Mouse (Mus musculus) CH12.LX (cell line): ENCODE results near the gene Gm21905. TPM values are rescaled to one million over a fixed set of nuclear protein-coding genes. Genes with fewer than 3 reads are reported as not detected.

Source experiments
- DNase-seq: peaks from one replicate; pipeline ENCODE4 v3.0.0-alpha.2; 2013; ENCODE audit errors: extremely low read depth
- H3K27ac ChIP-seq: 2 replicates; pipeline ENCODE4 v1.5.1; 2012; ENCODE audit warnings: low read depth, mild to moderate bottlenecking, control low read depth, moderate library complexity; ENCODE audit not compliant: insufficient read depth
- H3K27me3 ChIP-seq: replicated peaks from 2 replicates; pipeline ENCODE3; 2012; ENCODE audit warnings: inconsistent platforms
- H3K36me3 ChIP-seq, 2 experiments: replicated peaks in 1 of 2; 2 replicates each; pipeline versions ENCODE3 to v1.6.1; 2012; ENCODE audit warnings: inconsistent platforms in 1 of 2, low read length in 1 of 2, mild to moderate bottlenecking in 1 of 2, mixed read lengths in 1 of 2, moderate library complexity in 1 of 2; ENCODE audit not compliant: control insufficient read depth in 1 of 2, insufficient read depth in 1 of 2
- H3K4me1 ChIP-seq, 2 experiments: 2 replicates each; pipeline ENCODE4 v1.6.1; 2012; ENCODE audit warnings: inconsistent platforms in 1 of 2, moderate library complexity in 1 of 2; ENCODE audit not compliant: insufficient read depth in 2 of 2, control insufficient read depth in 1 of 2
- H3K4me2 ChIP-seq: 2 replicates; pipeline ENCODE4 v1.6.1; 2012; ENCODE audit warnings: low read depth, mild to moderate bottlenecking, control low read depth; ENCODE audit not compliant: poor library complexity, insufficient read depth, severe bottlenecking
- H3K4me3 ChIP-seq, 3 experiments: fragments of 150-350 bp in 1 of 3; sonication (generic) in 1 of 3; replicated peaks in 1 of 3; 2 replicates each; pipeline versions ENCODE3 to v1.5.1; 2011 to 2012; ENCODE audit warnings: low read depth in 2 of 3, low read length in 2 of 3, mild to moderate bottlenecking in 2 of 3, moderate library complexity in 2 of 3, control low read depth in 1 of 3, improper control_type of control experiment in 1 of 3, inconsistent platforms in 1 of 3, mixed read lengths in 1 of 3; ENCODE audit not compliant: poor library complexity in 1 of 3
- H3K79me2 ChIP-seq: replicated peaks from 2 replicates; pipeline ENCODE4 v1.6.1; 2012; ENCODE audit warnings: mild to moderate bottlenecking, moderate library complexity; ENCODE audit not compliant: control insufficient read depth, poor library complexity, insufficient read depth, severe bottlenecking; ENCODE audit errors: extremely low read depth
- H3K9ac ChIP-seq: 2 replicates; pipeline ENCODE4 v1.6.1; 2012; ENCODE audit warnings: low read depth, mild to moderate bottlenecking, control low read depth, moderate library complexity; ENCODE audit not compliant: insufficient read depth
- H3K9me3 ChIP-seq: replicated peaks from 2 replicates; pipeline ENCODE3; 2012; ENCODE audit warnings: low read length, inconsistent platforms, mixed read lengths
- CHD1 ChIP-seq: IDR thresholded peaks from 2 replicates; pipeline ENCODE4 v1.6.1; 2012; ENCODE audit warnings: low read depth, low read length, improper control_type of control experiment, inconsistent platforms
- CTCF ChIP-seq, 2 experiments: IDR thresholded peaks in 1 of 2; conservative IDR thresholded peaks in 1 of 2; 2 replicates each; pipeline ENCODE4 v1.5.1; 2011 to 2012; ENCODE audit warnings: low read depth in 2 of 2, low read length in 2 of 2, improper control_type of control experiment in 1 of 2, inconsistent platforms in 1 of 2, mild to moderate bottlenecking in 1 of 2, moderate library complexity in 1 of 2
- ELF1 ChIP-seq: IDR thresholded peaks from 2 replicates; pipeline ENCODE4 v1.6.1; 2014; ENCODE audit warnings: low read depth, mild to moderate bottlenecking, inconsistent platforms, low read length, improper control_type of control experiment
- EP300 ChIP-seq: IDR thresholded peaks from 2 replicates; pipeline ENCODE4 v1.6.1; 2011; ENCODE audit warnings: low read length, improper control_type of control experiment
- MAFK ChIP-seq: IDR thresholded peaks from 2 replicates; pipeline ENCODE4 v1.6.1; 2011; ENCODE audit warnings: low read length, improper control_type of control experiment; ENCODE audit not compliant: insufficient replicate concordance
- MAZ ChIP-seq: IDR thresholded peaks from 2 replicates; pipeline ENCODE4 v1.6.1; 2012; ENCODE audit warnings: low read depth, mild to moderate bottlenecking, inconsistent platforms, low read length, improper control_type of control experiment, moderate library complexity
- MXI1 ChIP-seq: IDR thresholded peaks from 2 replicates; pipeline ENCODE4 v1.6.1; 2011; ENCODE audit warnings: mild to moderate bottlenecking, low read depth, low read length, improper control_type of control experiment
- MYC ChIP-seq: IDR thresholded peaks from 2 replicates; pipeline ENCODE4 v1.6.1; 2011; ENCODE audit warnings: low read depth, mild to moderate bottlenecking, improper control_type of control experiment, low read length
- NELFE ChIP-seq: IDR thresholded peaks from 2 replicates; pipeline ENCODE4 v1.6.1; 2011; ENCODE audit warnings: low read depth, low read length, improper control_type of control experiment
- PAX5 ChIP-seq: IDR thresholded peaks from 2 replicates; pipeline ENCODE4 v1.6.1; 2012; ENCODE audit warnings: low read length, inconsistent platforms, mixed read lengths
- POLR2AphosphoS2 ChIP-seq: IDR thresholded peaks from 2 replicates; pipeline ENCODE4 v1.6.1; 2011; ENCODE audit warnings: low read depth, low read length, improper control_type of control experiment
- RAD21 ChIP-seq: IDR thresholded peaks from 2 replicates; pipeline ENCODE4 v1.6.1; 2011; ENCODE audit warnings: low read depth, mild to moderate bottlenecking, low read length, improper control_type of control experiment, moderate library complexity
- TBP ChIP-seq: conservative IDR thresholded peaks from 2 replicates; pipeline ENCODE4 v1.6.1; 2011; ENCODE audit warnings: low read depth, low read length, improper control_type of control experiment
- TCF12 ChIP-seq: IDR thresholded peaks from 2 replicates; pipeline ENCODE4 v1.6.1; 2014; ENCODE audit warnings: low read depth, mild to moderate bottlenecking, inconsistent platforms, low read length, improper control_type of control experiment
- UBTF ChIP-seq: IDR thresholded peaks from 2 replicates; pipeline ENCODE4 v1.6.1; 2012; ENCODE audit warnings: low read depth, mild to moderate bottlenecking, inconsistent platforms, low read length, improper control_type of control experiment, moderate library complexity
- ZKSCAN1 ChIP-seq: IDR thresholded peaks from 2 replicates; pipeline ENCODE4 v1.6.1; 2012; ENCODE audit warnings: low read depth, inconsistent platforms, low read length, improper control_type of control experiment, borderline replicate concordance
- ZNF384 ChIP-seq: IDR thresholded peaks from 2 replicates; pipeline ENCODE4 v1.6.1; 2012; ENCODE audit warnings: low read depth, low read length, improper control_type of control experiment, inconsistent platforms
- dilution Hi-C: fragments of 300-500 bp; cut with MboI; formaldehyde crosslinking; loops from 2 replicates; pipeline ENCODE4 v1.14.3; 2020; ENCODE audit warnings: low sequenced_read_pairs; ENCODE audit not compliant: extremely low pct_unique_long_range_greater_than_20kb, extremely low pct_ligation_motif_present
- in situ Hi-C: fragments of 300-500 bp; cut with MboI; formaldehyde crosslinking; loops from 3 replicates; pipeline ENCODE4 v1.14.3; 2019; ENCODE audit warnings: low sequenced_read_pairs, low pct_ligation_motif_present, low pct_unique_long_range_greater_than_20kb, mixed read lengths
- polyA plus RNA-seq: library from polyadenylated mRNA; unstranded; fragments of >175 nt; gene quantifications from 2 replicates; pipeline ENCODE4 v1.2.1, GENCODE M21; 2012; ENCODE audit warnings: low read depth; ENCODE audit not compliant: insufficient read length
- total RNA-seq, 2 experiments: library from RNA; depleted of rRNA; stranded (reverse); fragments of 300-350 nt in 1 of 2; fragments of >200 nt in 1 of 2; gene quantifications; 2 replicates each; pipeline ENCODE4 v1.2.3; 2012 to 2014

Gm21905 gene
- total and polyA plus RNA-seq, 3 experiments, result not detected

DNA sequence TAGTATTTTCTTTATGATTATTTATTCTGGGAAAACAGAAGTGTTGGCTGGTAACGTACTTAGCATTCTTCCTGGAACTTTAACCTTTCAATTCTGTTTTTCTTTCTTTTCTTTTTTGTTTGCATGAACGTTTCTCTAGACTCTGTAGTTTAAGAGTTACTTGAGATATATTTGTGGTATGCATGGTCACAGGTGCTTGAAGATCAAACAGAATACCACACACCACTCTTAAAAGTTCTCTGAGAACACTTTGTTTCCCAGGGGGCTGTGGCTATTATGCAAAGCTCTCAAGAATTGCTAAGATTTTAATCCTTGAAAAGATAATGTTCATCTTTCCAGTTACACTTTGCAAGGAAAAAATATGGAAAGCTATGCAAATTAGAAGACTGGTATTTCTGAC lies 41.7 kb downstream of the Gm21905 start:
- Histone ChIP-seq H3K4me3 (no peak overlapping the region), H3K36me3 (no peaks in the 10 kb centered on the region), H3K4me2 (no peak overlapping the region), H3K9me3 (no peaks in the 10 kb centered on the region), H3K27me3 (no peaks in the 10 kb centered on the region)
- in situ Hi-C loops (no loop called here), dilution Hi-C loops (no loop called here)
- TF ChIP-seq MAFK (no peak), TCF12 (no peak), MXI1 (no peak), MAZ (no peak), CHD1 (no peak), POLR2AphosphoS2 (no peak), PAX5 (no peak), NELFE (no peak), UBTF (no peak), TBP (no peak), MYC (no peak), ZNF384 (no peak), EP300 (no peak), ELF1 (no peak), RAD21 (no peak), CTCF (conservative IDR thresholded peaks at IDR 0.05 in 1 of 2, IDR thresholded peaks at IDR 0.05 in 1 of 2; ENCODE audit: low read depth in 2 of 2, low read length in 2 of 2) (no peak)
- TF ChIP-seq, all 38 proteins: peak for 0
- H3K9ac ChIP-seq, result no peak overlapping the region
- no peaks in the 10 kb centered on the region for H3K4me1 ChIP-seq
- DNase-seq, result peak; percentile 1
- H3K27ac ChIP-seq, result no peak overlapping the region
- no peaks in the 10 kb centered on the region for H3K79me2 ChIP-seq

- in situ Hi-C loops, result no loop called here
- H3K36me3 ChIP-seq, result no peaks in the 10 kb centered on the region
- no peak overlapping the region for H3K27ac ChIP-seq
- H3K79me2 ChIP-seq, result no peaks in the 10 kb centered on the region
- DNase-seq, result no peak
- dilution Hi-C loops, result no loop called here
- H3K27me3 ChIP-seq, result no peaks in the 10 kb centered on the region
- no peaks in the 10 kb centered on the region for H3K9me3 ChIP-seq
- H3K4me1 ChIP-seq, result no peaks in the 10 kb centered on the region
- no peak overlapping the region for H3K9ac ChIP-seq
- no peak for TF ChIP-seq ZKSCAN1
- no peak for TF ChIP-seq UBTF
- TF ChIP-seq CTCF (conservative IDR thresholded peaks at IDR 0.05 in 1 of 2, IDR thresholded peaks at IDR 0.05 in 1 of 2; ENCODE audit: low read depth in 2 of 2, low read length in 2 of 2), result no peak
- H3K4me2 ChIP-seq, result no peak overlapping the region
- no peak overlapping the region for H3K4me3 ChIP-seq
Measured at GRCm38 (mm10) chr5:67898921-67899320, 47.3 kb downstream of the Gm21905 start.
